Mouse (Mus musculus) cerebellum, adult 2 months (tissue): ENCODE data around the gene Kctd19. TPM values are rescaled to one million over a fixed set of nuclear protein-coding genes. Genes with fewer than 3 reads are reported as not detected.

Experiments used
- DNase-seq, 2 experiments: peaks; one replicate each; pipeline ENCODE4 v3.0.0; 2021
- H3K27ac ChIP-seq: fragments of 200-500 bp; 2 replicates; pipeline ENCODE4 v1.5.1; 2012; ENCODE audit warnings: low read length, control low read depth, inconsistent platforms; ENCODE audit not compliant: insufficient read depth
- H3K27me3 ChIP-seq: fragments of 200-500 bp; 2 replicates; pipeline ENCODE4 v1.6.1; 2012; ENCODE audit warnings: inconsistent platforms, mild to moderate bottlenecking, low read length, moderate library complexity; ENCODE audit not compliant: control insufficient read depth, insufficient read depth
- H3K4me1 ChIP-seq: fragments of 200-500 bp; 2 replicates; pipeline ENCODE4 v1.6.1; 2011; ENCODE audit warnings: low read length; ENCODE audit not compliant: control insufficient read depth, insufficient read depth
- H3K4me3 ChIP-seq: fragments of 200-500 bp; replicated peaks from 2 replicates; pipeline ENCODE3; 2011; ENCODE audit warnings: mild to moderate bottlenecking, low read depth, low read length, control low read depth; ENCODE audit not compliant: insufficient read depth
- CTCF ChIP-seq: fragments of 200-500 bp; IDR thresholded peaks from 2 replicates; pipeline ENCODE4 v1.5.1; 2011; ENCODE audit warnings: low read depth, mild to moderate bottlenecking, control low read depth, low read length, moderate library complexity, borderline replicate concordance; ENCODE audit not compliant: insufficient read depth
- POLR2A ChIP-seq: fragments of 200-500 bp; IDR thresholded peaks from 2 replicates; pipeline ENCODE4 v1.6.1; 2011; ENCODE audit warnings: low read length, control low read depth, borderline replicate concordance; ENCODE audit not compliant: insufficient read depth
- WGBS: fragments of 180-500 bp; shearing (Covaris S2); methylation state at CpG from one replicate; pipeline ENCODE4 v1.1.7; 2018; 5-methylcytosine and 5-hydroxymethylcytosine counted together
- polyA plus RNA-seq: library from polyadenylated mRNA; depleted of rRNA; stranded (reverse); fragments of >200 nt; gene quantifications from 2 replicates; pipeline ENCODE4 v1.2.3, GENCODE M21; 2012

Kctd19 gene
- polyA plus RNA-seq, 1 experiment = 0.05 TPM

DNA sequence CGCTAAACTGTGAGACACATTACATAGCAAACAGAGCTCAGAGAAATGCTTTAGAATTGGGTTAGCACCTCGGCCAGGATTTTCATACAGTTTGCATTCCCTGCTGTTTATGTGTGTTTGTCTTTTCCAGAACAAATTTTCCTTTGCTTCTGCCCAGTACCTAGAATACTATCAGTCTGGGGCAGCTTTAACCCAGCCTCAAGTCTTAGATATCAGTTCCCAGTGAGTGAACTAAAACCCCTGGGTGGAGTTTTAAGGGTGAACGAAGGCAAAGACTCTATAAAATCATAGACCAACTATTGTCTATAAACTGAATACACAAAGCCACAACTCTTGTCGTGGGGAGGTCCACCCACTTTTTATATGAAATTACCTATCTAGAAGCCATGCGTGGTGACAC is 35.3 kb upstream of the Kctd19 start:
- no peak for TF ChIP-seq POLR2A
- no peak for TF ChIP-seq CTCF
- H3K4me3 ChIP-seq = no peak overlapping the region
- 87% methylated on average over 5 of the region's 5 CpGs for WGBS
- no peak for DNase-seq
- H3K27me3 ChIP-seq = no peaks in the 10 kb centered on the region
- peaks cover 3% of the 10 kb centered on the region; the same call in 1 of the 2 replicates for H3K4me1 ChIP-seq
- no peak overlapping the region for H3K27ac ChIP-seq

DNA sequence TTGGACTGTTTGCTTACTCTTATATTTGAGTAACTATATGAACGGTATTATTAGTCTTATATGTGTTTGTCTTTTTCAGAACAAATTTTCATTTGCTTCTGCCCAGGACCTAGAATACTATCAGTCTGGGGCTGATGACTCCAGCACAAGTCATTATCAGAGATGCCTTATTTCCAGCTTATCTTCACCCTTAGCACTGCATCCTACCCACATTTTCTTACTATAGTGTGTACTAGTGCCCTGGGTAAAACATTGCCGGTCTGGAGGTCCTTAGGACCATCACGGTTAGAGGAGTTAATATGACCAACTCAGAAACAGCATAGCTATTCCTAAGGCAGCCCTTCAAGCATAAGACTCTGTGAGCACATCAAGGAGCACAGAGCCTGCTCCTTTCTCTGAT is 34.9 kb upstream of the Kctd19 start:
- TF ChIP-seq POLR2A (no peak), CTCF (no peak)
- Histone ChIP-seq H3K27ac (no peak overlapping the region), H3K4me1 (peaks cover 3% of the 10 kb centered on the region; the same call in 1 of the 2 replicates), H3K27me3 (no peaks in the 10 kb centered on the region), H3K4me3 (no peak overlapping the region)
- WGBS = 90% methylated on average over 3 of the region's 3 CpGs
- no peak for DNase-seq

DNA sequence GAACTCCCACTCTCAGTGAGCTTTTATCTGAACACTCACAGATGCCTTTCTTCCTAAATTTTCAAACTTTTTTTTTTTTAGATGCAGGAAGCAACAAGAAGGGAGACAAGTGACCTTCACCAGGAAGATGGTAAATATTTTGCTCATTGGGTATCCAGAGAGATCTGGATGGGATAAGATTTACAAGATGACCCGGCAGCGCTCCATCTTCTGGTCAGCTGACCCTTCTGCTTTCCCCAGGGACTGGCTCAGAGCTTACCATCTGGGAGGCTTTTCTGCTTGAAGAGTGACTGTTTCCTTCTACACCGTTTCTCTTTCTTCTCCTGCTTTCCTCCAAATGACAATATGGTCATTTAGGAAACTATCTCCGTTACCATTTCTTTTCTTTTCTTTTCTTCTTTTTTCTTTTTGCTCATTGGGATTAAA is 32.8 kb upstream of the Kctd19 start:
- Histone ChIP-seq H3K27me3 (no peaks in the 10 kb centered on the region), H3K4me1 (peaks cover 3% of the 10 kb centered on the region; the same call in 1 of the 2 replicates), H3K27ac (no peak overlapping the region), H3K4me3 (no peak overlapping the region)
- no peak for TF ChIP-seq CTCF
- TF ChIP-seq POLR2A = no peak
- DNase-seq = peak in 1 of 2 experiments; percentile 28
- 25% methylated on average over 4 of the region's 4 CpGs for WGBS

DNA sequence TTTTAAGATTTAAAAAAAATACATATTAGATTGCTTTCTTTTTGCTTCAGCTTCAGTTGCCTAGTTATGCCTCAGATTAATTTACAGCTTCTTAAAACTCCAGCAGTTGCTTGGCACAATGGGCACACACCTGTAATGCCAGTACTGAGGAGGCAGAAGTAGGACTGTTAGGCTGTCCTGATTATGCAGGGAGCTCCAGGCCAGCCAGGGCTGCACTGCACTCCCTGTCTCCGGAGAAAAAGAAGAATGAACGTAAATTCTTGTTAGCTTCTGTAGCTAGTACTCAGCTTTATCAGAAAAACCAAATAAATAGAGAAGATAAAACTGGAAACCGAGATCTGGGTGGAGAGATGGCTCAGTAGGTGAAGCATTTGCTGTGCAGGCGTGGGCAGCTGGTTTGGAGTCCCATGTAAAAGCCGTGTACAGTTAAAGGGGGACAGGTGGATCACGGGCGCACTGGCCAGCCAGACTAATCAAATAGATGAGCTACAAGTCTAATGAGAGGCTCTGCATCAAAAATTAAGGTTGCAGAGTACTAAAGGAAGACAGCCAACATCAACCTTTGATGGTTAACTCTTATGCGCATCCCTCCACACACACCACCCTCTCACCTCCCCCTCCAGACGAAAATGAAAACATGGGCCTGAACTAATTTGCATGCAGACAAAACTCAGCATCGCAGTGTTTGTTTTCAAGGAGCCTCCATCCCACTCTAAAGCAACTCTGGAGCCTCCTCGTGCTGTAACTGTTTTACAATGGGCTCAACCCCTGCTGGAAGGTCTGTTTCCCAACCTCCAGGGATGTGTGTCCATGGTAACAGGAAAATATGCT is 32.2 kb upstream of the Kctd19 start:
- H3K4me3 ChIP-seq = no peak overlapping the region
- 44% methylated on average over 11 of the region's 11 CpGs for WGBS
- H3K4me1 ChIP-seq = peaks cover 3% of the 10 kb centered on the region; the same call in 1 of the 2 replicates
- H3K27me3 ChIP-seq = no peaks in the 10 kb centered on the region
- H3K27ac ChIP-seq = no peak overlapping the region
- TF ChIP-seq POLR2A (no peak), CTCF (no peak)
- DNase-seq = no peak

DNA sequence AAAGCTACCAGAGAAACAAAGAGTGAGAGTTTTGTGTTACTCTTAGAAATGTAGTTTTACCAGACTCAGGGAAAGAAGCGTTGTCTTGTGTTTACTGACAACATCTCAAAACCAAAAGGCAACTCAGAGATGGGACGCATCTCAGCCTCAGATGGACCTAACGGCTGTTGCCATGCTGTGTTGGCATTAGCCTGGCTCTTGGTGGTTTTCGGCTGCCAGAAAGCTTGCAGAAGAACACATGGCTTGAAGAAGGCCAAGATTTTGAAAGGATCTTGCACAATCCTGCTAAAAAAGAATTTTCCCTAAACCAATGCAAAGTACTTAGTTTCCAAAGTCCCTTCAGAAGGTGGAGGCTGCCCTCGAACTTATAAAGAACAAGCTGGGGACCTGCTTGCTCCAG is 29.4 kb upstream of the Kctd19 start:
- no peak overlapping the region for H3K27ac ChIP-seq
- TF ChIP-seq CTCF = no peak
- TF ChIP-seq POLR2A = no peak
- WGBS = 46% methylated on average over 5 of the region's 5 CpGs
- no peak for DNase-seq
- H3K4me1 ChIP-seq = peaks cover 3% of the 10 kb centered on the region; the same call in 1 of the 2 replicates
- no peaks in the 10 kb centered on the region for H3K27me3 ChIP-seq
- no peak overlapping the region for H3K4me3 ChIP-seq

DNA sequence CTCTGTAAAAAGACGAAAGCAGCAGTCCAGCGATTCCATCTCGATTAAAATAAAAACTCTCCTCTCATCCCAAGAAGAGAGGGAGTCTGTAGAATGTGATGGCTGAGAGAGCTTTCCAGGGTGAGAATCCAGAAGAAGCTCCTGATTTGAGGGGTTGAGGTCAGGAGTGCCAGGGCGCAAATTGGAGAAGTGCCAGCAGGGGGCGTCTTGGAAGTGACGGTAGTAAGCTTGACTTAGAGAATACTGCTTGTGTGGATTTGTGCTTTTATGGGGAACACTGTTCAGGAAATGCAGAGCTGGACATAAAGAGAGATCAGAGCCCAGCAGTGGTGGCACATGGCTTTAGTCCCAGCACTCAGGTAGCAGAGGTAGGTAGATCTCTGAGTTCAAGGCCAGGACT is 28.1 kb upstream of the Kctd19 start:
- Histone ChIP-seq H3K27me3 (no peaks in the 10 kb centered on the region), H3K4me1 (peaks cover 3% of the 10 kb centered on the region; the same call in 1 of the 2 replicates), H3K27ac (no peak overlapping the region), H3K4me3 (no peak overlapping the region)
- WGBS = 14% methylated on average over 6 of the region's 6 CpGs
- TF ChIP-seq CTCF = no peak
- no peak for TF ChIP-seq POLR2A
- no peak for DNase-seq

DNA sequence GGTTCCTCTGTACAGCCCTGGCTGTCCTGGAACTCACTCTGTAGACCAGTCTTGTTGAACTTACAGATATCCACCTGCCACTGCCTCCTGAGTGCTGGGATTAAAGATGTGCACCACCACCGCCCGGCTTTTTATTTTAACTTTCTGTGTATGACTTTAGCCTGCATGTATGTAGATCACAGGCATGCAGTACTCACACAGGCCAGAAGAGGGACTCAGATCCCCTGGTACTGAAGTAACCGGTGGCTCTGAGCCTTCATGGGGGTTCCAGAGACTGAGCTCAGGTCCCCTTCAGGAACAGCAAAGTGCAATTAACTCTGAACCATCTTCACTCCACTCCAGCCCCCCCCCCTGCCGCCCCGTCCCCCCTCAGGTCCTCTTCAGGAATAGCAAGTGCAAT is 25.6 kb upstream of the Kctd19 start:
- Histone ChIP-seq H3K4me1 (no peaks in the 10 kb centered on the region), H3K27me3 (no peaks in the 10 kb centered on the region), H3K27ac (no peak overlapping the region), H3K4me3 (no peak overlapping the region)
- DNase-seq = no peak
- TF ChIP-seq POLR2A = no peak
- TF ChIP-seq CTCF = peak; percentile 38; the same call in 1 of the 2 replicates
- 66% methylated on average over 5 of the region's 5 CpGs for WGBS
